Mouse (Mus musculus): ENCODE data around the gene Teddm1b. TPM values are rescaled to one million over a fixed set of nuclear protein-coding genes. Genes with fewer than 3 reads are reported as not detected.

Teddm1b gene
- polyA plus RNA-seq, 1 experiment from 2014 or later = not detected

- H3K4me3 ChIP-seq (ENCODE audit: low read depth, low read length) = peak overlapping the region; percentile 81
- no peaks in the 10 kb centered on the region for H3K27me3 ChIP-seq (replicated peaks; ENCODE audit: control insufficient read depth, insufficient read depth, low read length)
- no peaks in the 10 kb centered on the region for H3K4me1 ChIP-seq (replicated peaks; ENCODE audit: control insufficient read depth, insufficient read depth, low read length)
- WGBS = 0% methylated on average over 34 of the region's 36 CpGs
- peak; percentile 32 for ATAC-seq
- H3K36me3 ChIP-seq (ENCODE audit: control insufficient read depth, insufficient read depth) = peaks cover 24% of the 10 kb centered on the region
- H3K9me3 ChIP-seq (ENCODE audit: control insufficient read depth) = no peaks in the 10 kb centered on the region
- H3K9ac ChIP-seq (ENCODE audit: low read depth, low read length) = peak overlapping the region; percentile 86
- H3K4me2 ChIP-seq (replicated peaks; ENCODE audit: low read depth) = peak overlapping the region; percentile 91
- no peak for TF ChIP-seq CTCF (IDR thresholded peaks at IDR 0.05; ENCODE audit: low read depth)
- peak overlapping the region; percentile 93 for H3K27ac ChIP-seq (ENCODE audit: low read depth, low read length)
These were observed 26.2 kb downstream of the Teddm1b start for GRCm38 (mm10) chr1:153900381-153900780.

DNA sequence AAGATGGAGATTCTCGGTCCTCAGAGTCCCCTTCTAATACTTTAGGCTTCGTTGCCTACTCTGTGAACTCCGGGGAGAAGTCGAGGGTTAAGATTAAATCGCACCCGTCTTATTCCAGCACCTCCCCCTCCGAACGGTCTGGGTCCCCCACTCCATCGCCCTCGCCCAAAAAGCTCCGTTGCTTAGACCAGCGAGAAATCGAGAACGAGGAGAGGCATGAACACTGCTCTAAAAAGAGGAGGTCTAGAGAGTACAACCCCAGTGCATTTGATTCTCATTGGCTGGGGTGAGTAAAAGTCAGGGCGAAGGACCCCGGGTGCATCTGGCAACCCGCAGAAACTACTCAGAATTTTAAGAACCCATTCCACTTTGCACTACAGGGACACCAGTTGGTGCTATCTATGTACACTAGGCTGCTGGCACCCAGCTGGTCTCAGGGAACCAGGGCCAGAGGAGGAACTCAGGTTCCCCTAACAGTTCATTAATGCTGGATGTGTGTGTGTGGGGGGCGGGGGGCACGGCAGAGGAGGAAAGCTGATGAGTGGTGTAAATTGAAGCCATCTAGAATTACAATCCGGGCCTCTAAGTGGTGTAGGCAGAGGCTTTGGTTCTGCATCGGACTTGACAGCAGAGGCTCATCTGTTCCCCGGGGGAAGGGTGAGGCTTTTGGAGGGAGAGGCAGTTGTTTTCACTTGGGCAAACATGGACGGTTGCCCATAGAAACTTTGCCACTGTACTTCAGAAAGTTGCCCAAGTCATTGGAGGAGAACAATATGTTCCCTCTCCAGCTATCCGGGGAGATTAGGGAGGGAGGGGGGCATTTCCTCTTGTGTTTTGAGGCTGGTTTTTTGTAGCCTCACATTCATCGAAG is 26.9 kb downstream of the Teddm1b start:
- no peaks in the 10 kb centered on the region for H3K4me1 ChIP-seq (replicated peaks; ENCODE audit: control insufficient read depth, insufficient read depth, low read length)
- WGBS = 4% methylated on average over 25 of the region's 25 CpGs

DNA sequence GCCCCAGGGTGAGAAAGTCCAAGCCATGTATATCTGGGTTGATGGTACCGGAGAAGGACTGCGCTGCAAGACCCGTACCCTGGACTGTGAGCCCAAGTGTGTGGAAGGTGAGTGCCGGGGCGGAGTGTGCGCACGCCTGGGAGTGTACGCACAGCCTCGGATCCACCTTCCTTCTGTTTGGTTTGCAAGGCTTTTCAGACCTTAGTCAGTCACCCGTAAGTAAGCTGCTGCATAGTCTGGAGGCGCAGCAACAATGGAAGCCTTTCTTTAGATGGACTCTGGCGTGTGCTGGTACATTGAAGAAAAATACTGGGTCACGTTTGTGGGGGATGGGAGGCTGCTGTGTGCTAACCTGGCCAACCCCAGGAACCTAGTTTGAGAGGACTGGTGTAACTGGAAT is 28.9 kb downstream of the Teddm1b start:
- no peak overlapping the region for H3K4me3 ChIP-seq (ENCODE audit: low read depth, low read length)
- ATAC-seq = no peak
- no peaks in the 10 kb centered on the region for H3K27me3 ChIP-seq (replicated peaks; ENCODE audit: control insufficient read depth, insufficient read depth, low read length)
- 85% methylated on average over 13 of the region's 13 CpGs for WGBS
- no peaks in the 10 kb centered on the region for H3K4me1 ChIP-seq (replicated peaks; ENCODE audit: control insufficient read depth, insufficient read depth, low read length)
- no peak overlapping the region for H3K27ac ChIP-seq (ENCODE audit: low read depth, low read length)
- no peak overlapping the region for H3K9ac ChIP-seq (ENCODE audit: low read depth, low read length)
- peaks cover 50% of the 10 kb centered on the region for H3K36me3 ChIP-seq (ENCODE audit: control insufficient read depth, insufficient read depth)
- H3K4me2 ChIP-seq (replicated peaks; ENCODE audit: low read depth) = no peak overlapping the region
- no peak for TF ChIP-seq CTCF (IDR thresholded peaks at IDR 0.05; ENCODE audit: low read depth)
- no peaks in the 10 kb centered on the region for H3K9me3 ChIP-seq (ENCODE audit: control insufficient read depth)

More for the DNA sequence above, 26.9 kb downstream of the Teddm1b start:
- no peaks in the 10 kb centered on the region for H3K9me3 ChIP-seq (ENCODE audit: control insufficient read depth)
- peak overlapping the region; percentile 86 for H3K9ac ChIP-seq (ENCODE audit: low read depth, low read length)
- no peak for TF ChIP-seq CTCF (IDR thresholded peaks at IDR 0.05; ENCODE audit: low read depth)
- H3K36me3 ChIP-seq (ENCODE audit: control insufficient read depth, insufficient read depth) = peaks cover 31% of the 10 kb centered on the region
- peak overlapping the region; percentile 81 for H3K4me3 ChIP-seq (ENCODE audit: low read depth, low read length)
- no peak for ATAC-seq
- H3K27me3 ChIP-seq (replicated peaks; ENCODE audit: control insufficient read depth, insufficient read depth, low read length) = no peaks in the 10 kb centered on the region
- peak overlapping the region; percentile 93 for H3K27ac ChIP-seq (ENCODE audit: low read depth, low read length)
- H3K4me2 ChIP-seq (replicated peaks; ENCODE audit: low read depth) = peak overlapping the region; percentile 91

- no peaks in the 10 kb centered on the region for H3K27me3 ChIP-seq (replicated peaks; ENCODE audit: control insufficient read depth, insufficient read depth, low read length)
- H3K4me2 ChIP-seq (replicated peaks; ENCODE audit: low read depth) = no peak overlapping the region
- peaks cover 61% of the 10 kb centered on the region for H3K36me3 ChIP-seq (ENCODE audit: control insufficient read depth, insufficient read depth)
- TF ChIP-seq CTCF (IDR thresholded peaks at IDR 0.05; ENCODE audit: low read depth) = no peak
- ATAC-seq = no peak
- no peaks in the 10 kb centered on the region for H3K9me3 ChIP-seq (ENCODE audit: control insufficient read depth)
- no peaks in the 10 kb centered on the region for H3K4me1 ChIP-seq (replicated peaks; ENCODE audit: control insufficient read depth, insufficient read depth, low read length)
- no peak overlapping the region for H3K27ac ChIP-seq (ENCODE audit: low read depth, low read length)
- 95% methylated on average over 14 of the region's 14 CpGs for WGBS
- no peak overlapping the region for H3K9ac ChIP-seq (ENCODE audit: low read depth, low read length)
- H3K4me3 ChIP-seq (ENCODE audit: low read depth, low read length) = no peak overlapping the region
These were observed 30.1 kb downstream of the Teddm1b start for GRCm38 (mm10) chr1:153904236-153904635.

DNA sequence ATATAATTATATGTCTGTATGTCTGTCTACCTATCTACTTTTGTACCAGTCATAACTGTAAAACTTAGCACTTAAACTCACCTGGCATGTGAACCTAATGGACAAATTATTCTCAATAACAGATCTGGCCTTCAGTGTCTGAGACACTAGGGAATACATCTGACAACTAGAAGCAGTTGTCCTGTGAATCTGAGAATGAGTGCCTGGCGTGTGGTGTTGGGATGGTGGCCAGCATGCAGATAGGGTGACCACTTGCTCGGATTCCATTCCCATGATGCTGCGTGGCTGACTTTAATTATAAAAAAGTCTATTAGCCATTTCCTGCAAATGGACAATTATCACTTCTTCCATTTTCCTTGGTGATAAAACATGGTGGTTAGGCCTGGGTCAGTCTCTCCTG is 31.7 kb downstream of the Teddm1b start:
- no peak for ATAC-seq
- no peak overlapping the region for H3K4me2 ChIP-seq (replicated peaks; ENCODE audit: low read depth)
- H3K9ac ChIP-seq (ENCODE audit: low read depth, low read length) = no peak overlapping the region
- peaks cover 67% of the 10 kb centered on the region for H3K36me3 ChIP-seq (ENCODE audit: control insufficient read depth, insufficient read depth)
- H3K9me3 ChIP-seq (ENCODE audit: control insufficient read depth) = no peaks in the 10 kb centered on the region
- H3K4me1 ChIP-seq (replicated peaks; ENCODE audit: control insufficient read depth, insufficient read depth, low read length) = no peaks in the 10 kb centered on the region
- no peak overlapping the region for H3K27ac ChIP-seq (ENCODE audit: low read depth, low read length)
- H3K27me3 ChIP-seq (replicated peaks; ENCODE audit: control insufficient read depth, insufficient read depth, low read length) = no peaks in the 10 kb centered on the region
- no peak for TF ChIP-seq CTCF (IDR thresholded peaks at IDR 0.05; ENCODE audit: low read depth)
- no peak overlapping the region for H3K4me3 ChIP-seq (ENCODE audit: low read depth, low read length)
- WGBS = 89% methylated on average over 3 of the region's 3 CpGs

- Histone ChIP-seq H3K36me3 (ENCODE audit: control insufficient read depth, insufficient read depth) (peaks cover 60% of the 10 kb centered on the region), H3K4me2 (replicated peaks; ENCODE audit: low read depth) (no peak overlapping the region), H3K9me3 (ENCODE audit: control insufficient read depth) (no peaks in the 10 kb centered on the region), H3K4me3 (ENCODE audit: low read depth, low read length) (no peak overlapping the region), H3K4me1 (replicated peaks; ENCODE audit: control insufficient read depth, insufficient read depth, low read length) (no peaks in the 10 kb centered on the region), H3K9ac (ENCODE audit: low read depth, low read length) (no peak overlapping the region), H3K27me3 (replicated peaks; ENCODE audit: control insufficient read depth, insufficient read depth, low read length) (no peaks in the 10 kb centered on the region), H3K27ac (ENCODE audit: low read depth, low read length) (no peak overlapping the region)
- no peak for TF ChIP-seq CTCF (IDR thresholded peaks at IDR 0.05; ENCODE audit: low read depth)
- WGBS = 93% methylated on average over 6 of the region's 6 CpGs
- ATAC-seq = no peak
These were observed 34.1 kb downstream of the Teddm1b start for GRCm38 (mm10) chr1:153908208-153908607.

Data from intestine, postnatal 0 days (tissue).